Mouse (Mus musculus): ENCODE measurements around the gene Ctcfl.

Gene Ctcfl

GRCm38 (mm10) chr2:173047471-173047870 lies 71.9 kb downstream of the Ctcfl start:
- no peak for DNase-seq (ENCODE audit: low read depth)

GRCm38 (mm10) chr2:173046582-173047297 lies 72.6 kb downstream of the Ctcfl start:
- DNase-seq (ENCODE audit: low read depth), result peak; percentile 82

- no peak for DNase-seq (ENCODE audit: low read depth)
Measured at GRCm38 (mm10) chr2:173044198-173044970, 74.9 kb downstream of the Ctcfl start.

Data from naive thymus-derived CD4-positive, alpha-beta T cell, adult 2 months (primary cell).